Mouse (Mus musculus) Muller cell, postnatal 12 days (primary cell): ENCODE measurements at regions not wholly inside any gene's neighbourhood (a gene's known extent, or its start where the extent isn't known, plus 50 kb on each side); places are given as distances from the start of the nearest gene placed in this dataset.
A peak's percentile ranks its signal among the peaks of the same experiment; 100 is the strongest.

Experiments used
- DNase-seq: peaks from one replicate; pipeline ENCODE4 v3.0.0-alpha.2; 2015; ENCODE audit errors: inconsistent ontology term

DNA sequence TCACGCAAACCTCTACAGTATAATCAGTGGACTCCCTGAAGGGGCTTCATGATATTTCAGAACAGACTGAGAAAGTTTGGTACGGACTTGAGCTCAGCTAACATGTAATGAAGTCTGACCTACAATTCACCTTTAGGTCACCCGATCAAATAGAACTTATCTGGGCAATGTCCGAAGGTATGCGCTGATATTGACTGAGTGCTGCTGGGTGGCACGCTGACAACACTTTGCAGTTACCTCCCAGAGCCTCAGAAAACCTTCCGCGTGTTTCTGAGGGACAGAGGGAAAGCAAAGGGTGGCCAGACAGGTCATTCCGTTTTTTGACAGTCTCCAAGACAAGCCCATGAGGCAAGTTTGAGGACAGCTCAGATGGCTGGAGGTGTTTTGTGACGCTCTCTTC lies 115.3 kb upstream of the Nr2f2 start:
- DNase-seq = no peak

DNA sequence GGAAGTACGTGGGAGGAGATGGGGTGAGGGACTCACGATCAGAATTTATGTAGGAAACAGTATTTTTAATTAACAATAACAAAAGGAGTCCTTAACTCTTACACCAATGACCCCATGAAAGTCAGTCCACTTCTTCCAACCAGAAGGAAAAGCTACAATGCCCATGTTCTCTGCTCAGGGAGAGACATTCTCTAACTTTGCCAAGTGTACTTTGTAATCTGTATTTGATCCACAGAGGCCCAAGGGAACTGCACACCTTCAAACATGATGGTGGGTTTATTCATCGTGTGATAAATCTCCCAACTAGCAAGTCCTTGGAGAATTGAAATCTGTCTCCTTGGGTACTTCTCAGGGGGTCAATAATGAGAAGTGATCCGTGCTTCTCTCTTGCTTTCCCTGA lies 106.3 kb upstream of the Nr2f2 start:
- DNase-seq = no peak

DNA sequence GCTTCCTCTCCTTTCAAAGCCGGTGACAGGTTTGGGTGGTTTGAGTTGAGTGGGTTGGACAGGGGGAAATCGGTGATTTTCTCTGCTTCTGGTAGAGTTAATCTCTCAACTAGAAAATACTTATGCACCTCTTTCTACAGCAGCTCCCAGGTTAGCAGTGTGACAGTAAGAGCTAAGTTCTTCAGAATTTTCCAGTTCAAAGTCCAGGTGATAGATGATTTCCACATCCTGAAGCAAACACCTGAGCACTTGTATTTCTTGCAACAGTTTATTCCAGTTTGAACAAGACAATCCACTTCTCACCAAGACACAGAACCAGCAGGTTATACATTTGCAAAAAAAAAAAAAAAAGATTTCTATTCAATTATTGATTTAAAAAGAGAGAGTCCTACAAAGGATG lies 104.0 kb upstream of the Nr2f2 start:
- DNase-seq = no peak

DNA sequence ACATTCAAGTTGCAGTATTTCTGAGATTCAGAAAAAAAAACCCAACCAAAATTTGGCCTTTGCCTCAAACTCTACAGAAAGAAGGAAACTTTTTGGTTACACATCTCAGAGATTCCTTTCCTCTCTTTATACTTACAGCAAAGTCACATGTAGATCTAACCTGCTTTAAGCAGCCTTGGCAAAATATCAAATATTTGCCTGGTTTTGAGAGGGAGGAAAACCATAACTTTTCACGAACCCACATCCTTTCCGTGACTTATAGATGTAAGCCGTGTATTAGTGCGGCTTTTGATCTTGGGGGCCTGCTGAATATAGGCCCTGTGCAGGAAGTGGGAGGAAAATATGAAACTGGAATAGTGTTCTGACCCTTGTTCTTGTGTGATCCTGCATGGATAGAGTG lies 95.6 kb upstream of the Nr2f2 start:
- DNase-seq = no peak

DNA sequence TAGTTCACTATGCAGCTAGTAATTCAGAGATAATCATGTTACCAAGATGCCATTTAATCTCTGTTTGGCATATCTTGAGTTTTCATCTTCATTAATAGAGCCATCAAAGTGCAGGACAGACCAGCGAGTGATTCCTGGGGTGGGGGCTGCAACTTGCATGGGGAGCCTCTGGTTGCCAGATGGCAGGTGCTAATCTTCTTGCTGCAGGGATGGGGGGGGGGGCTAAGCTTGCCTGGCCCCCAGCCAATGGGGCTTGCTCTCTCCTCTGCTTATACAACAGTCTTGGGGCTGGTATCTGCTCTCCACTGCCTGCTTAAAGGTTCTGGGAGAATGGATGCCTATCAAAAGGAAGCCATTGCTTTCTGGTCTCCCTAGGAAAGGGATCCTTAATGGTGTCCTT lies 88.0 kb upstream of the Nr2f2 start:
- no peak for DNase-seq

DNA sequence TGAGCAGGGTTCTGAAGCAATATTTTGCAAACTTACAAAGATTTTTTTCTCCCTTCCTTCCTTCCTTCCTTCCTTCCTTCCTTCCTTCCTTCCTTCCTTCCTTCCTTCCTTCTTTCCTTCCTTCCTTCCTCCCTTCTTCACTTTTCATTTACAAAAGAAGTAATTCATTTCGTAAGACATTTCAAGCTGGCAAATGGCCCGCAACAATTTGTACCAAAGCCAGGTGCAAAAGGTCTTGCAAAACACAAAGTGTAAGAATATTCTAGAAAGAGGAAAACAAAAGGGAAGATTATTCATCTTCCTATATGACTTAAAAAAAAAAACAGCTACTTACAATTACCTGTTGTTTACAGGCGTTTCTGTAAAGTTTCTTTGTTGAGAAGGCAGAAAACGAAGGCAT lies 86.3 kb upstream of the Nr2f2 start:
- DNase-seq = no peak

DNA sequence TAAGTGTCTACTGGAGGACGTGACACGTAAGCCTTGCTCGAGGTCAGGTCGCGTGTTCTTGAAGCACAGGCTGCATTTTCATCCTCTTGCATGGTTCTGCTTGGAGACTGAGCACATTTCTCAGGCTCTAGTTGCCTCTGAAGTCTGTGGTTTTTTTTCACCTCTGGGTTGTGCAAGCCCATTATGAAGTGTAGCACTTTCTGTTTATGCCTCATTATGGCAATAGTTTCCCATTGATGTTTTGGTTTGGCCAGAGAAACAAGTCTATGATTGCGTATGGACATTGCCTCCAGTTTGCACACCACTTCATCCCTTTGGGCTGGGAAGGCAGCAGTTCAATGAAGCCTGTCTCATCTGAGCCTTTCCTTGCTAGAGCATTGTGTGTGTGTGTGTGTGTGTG lies 72.4 kb upstream of the Nr2f2 start:
- DNase-seq = no peak

DNA sequence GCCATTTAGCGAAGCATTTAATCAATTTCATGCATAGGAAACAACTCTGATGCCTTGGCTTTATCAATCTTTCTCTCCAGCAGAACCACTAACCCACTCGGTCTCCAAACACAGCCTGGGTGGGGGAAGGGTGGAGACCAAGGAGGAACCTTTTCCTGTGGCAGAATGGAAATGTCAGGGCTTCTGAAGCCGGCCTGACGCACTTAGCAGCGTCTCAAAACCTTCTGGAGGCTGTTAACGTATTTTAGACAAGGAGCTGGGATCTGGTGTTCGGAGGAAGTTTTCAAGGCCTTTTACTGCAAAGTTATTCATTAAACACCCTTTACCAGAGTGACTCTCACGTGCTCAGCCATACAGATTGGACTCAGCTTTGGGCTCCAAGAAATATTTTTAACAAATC lies 67.3 kb upstream of the Nr2f2 start:
- DNase-seq = no peak

DNA sequence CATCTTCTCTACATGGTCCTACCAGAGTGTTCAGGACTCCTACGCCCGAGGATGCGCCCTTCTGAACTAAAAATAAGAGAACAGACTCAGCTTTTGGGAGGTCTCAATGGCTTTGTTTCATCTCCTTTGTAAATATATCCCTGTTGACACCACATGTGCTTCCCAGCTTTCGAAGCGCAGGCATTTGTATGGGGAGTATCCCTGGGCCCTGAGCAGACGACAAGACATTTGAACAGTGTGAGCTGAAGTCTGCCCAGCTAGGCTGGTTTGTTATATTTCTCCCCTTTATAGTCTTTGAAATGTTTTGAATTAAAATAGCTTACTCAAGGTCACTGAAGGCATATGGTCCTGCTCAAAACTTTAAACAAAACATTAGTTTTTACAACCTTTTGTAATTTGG lies 66.8 kb upstream of the Nr2f2 start:
- no peak for DNase-seq

DNA sequence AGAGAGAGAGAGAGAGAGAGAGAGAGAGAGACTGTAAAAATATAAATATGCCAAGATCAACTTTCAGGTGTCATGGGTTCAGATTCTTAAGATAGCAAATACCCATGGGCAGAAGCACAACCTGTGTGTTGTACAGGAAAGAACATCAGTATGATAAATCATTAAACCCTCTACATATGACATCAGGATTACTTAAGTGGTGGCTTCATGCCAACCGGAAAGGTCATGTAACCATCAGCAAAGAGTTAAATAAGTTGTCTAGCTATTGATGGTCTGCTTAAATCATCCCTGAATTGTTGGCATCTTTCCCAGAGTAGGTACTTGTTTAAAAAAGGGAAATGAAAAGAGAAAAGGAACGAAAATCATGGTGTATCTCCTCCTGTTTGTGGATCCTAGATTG lies 65.2 kb upstream of the Nr2f2 start:
- DNase-seq = no peak

DNA sequence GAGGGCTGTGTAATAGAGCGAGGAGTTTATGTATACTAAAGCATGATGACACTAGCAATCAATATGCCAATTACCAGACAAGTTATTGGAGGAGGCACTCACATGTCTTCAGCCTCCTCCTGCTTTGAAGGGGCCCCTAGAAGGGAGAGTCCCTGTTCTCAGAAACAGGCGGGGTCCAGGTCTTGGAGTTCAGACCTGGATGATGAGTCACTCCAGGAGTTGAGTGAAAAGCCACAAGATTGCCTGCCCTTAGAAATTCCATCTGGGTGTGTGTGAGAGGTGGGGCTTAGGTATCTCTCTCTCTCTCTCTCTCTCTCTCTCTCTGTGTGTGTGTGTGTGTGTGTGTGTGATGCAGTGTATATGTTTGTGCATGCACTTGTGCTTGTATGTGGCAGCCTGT lies 62.8 kb upstream of the Nr2f2 start:
- peak; percentile 36 for DNase-seq

DNA sequence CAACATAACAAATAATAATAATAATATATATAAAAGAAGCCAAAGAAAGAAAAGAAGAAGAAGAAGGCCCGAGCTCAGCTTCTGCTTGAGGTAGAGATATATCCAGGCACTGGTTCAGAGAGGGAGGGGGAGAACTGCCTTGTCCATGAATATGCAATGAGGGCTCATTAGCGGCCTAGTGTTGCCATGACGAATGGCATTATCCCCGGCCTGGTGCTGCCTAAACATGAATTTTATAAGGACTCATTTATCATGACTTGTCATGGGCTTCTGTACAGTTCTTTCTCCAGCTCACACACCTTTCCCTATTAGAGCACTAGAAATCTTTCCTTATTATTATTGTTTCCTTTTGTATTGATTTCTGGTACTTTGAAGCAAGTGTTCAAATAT lies 57.7 kb upstream of the Nr2f2 start:
- DNase-seq = peak; percentile 9

DNA sequence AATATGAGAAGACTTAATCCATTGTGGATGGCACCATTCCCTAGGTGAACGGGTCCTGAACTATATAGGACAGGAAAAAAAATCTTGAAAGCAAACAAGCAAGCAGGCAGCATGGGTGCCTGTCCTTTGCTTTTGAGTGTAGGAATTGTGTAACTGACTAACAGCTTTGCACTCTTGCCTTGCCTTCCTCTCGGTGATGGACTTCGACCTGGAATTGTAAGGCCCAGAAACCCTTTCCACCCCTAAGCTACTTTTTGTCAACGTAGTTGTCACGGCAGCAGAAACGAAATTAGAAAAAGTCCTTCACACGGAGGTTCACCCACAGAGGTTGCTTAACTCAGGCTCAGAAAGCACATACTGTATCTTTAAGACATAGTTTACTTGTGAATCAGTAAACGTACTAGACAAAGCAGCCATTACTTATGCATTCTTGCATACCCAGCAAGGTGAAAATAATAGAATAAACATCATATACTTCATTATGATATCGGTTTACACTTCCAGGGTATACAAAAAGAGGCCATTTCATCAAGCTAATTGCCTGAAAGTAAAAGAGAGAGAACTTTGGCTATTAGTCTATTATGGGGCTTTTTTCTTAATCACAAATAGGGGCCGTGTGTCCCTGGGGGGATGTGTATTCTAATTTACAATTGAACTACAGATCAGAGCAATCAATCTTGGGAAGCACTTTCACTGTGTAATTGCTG lies 57.1 kb upstream of the Nr2f2 start:
- DNase-seq = peak; percentile 68

DNA sequence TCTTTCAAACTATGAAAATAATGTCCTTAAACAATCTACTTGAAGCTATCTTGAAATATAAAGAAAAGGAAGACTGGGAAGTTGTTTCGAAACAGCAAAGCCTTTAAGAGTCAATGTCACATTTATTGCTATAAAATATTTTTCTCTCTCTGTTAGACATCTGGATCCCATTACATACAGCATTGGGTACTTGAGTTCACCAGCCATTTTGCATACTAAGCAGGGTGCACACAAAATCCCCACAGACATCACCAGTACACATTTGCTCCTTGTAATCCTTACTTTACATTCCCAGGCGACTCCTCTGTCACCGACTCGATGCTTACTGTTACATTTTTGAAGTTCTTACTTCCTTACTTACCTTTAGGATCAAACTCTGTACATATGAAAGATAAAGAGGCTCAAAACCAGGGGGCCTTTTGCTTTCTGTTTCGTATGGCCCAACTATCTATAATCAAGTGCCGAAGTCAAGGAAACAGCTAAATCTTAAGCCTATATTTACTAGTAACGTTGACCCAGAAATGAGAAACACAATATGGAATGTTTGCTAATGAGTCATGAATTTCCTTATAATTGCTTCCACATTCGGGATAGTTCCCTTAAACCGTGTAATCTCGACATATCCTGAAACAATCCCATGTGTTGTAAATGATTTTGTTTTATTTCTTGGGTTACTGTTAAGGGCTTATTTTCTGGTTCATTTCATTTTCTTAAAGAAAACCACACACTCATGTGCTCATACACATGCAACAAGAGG lies 49.8 kb upstream of the Nr2f2 start:
- no peak for DNase-seq
